Mouse (Mus musculus) forebrain, embryonic 11.5 days (tissue): Measurements from ENCODE around the gene Gm20388. TPM values are rescaled to one million over a fixed set of nuclear protein-coding genes. Genes with fewer than 3 reads are reported as not detected.

Experiments
- ATAC-seq: fragments of 200-750 bp; cut with Nextera tagmentation; replicated peaks from 2 replicates; pipeline ENCODE4 v1.8.0; 2017; ENCODE audit warnings: moderate TSS enrichment; ENCODE audit not compliant: low FRiP score
- DNase-seq: peaks from one replicate; pipeline ENCODE4 v3.0.0-alpha.2; 2017; ENCODE audit warnings: low spot score
- H3K27ac ChIP-seq: fragments of 300-500 bp; sonication (generic); 2 replicates; pipeline ENCODE4 v1.5.1; 2014; ENCODE audit warnings: low read depth, low read length
- H3K27me3 ChIP-seq: fragments of 300-500 bp; sonication (generic); 2 replicates; pipeline ENCODE4 v1.6.1; 2014; ENCODE audit warnings: mild to moderate bottlenecking, low read length, mixed read lengths; ENCODE audit not compliant: control insufficient read depth, insufficient read depth
- H3K36me3 ChIP-seq: fragments of 300-500 bp; sonication (generic); 2 replicates; pipeline ENCODE4 v1.6.1; 2014; ENCODE audit warnings: mild to moderate bottlenecking, low read length, moderate library complexity, mixed read lengths; ENCODE audit not compliant: control insufficient read depth, insufficient read depth
- H3K4me1 ChIP-seq: fragments of 300-500 bp; sonication (generic); replicated peaks from 2 replicates; pipeline ENCODE4 v1.6.1; 2014; ENCODE audit warnings: low read length, mixed read lengths; ENCODE audit not compliant: control insufficient read depth, insufficient read depth
- H3K4me2 ChIP-seq: fragments of 300-500 bp; sonication (generic); 2 replicates; pipeline ENCODE4 v1.6.1; 2014; ENCODE audit warnings: low read depth, mild to moderate bottlenecking, low read length, moderate library complexity, mixed read lengths; ENCODE audit not compliant: severe bottlenecking
- H3K4me3 ChIP-seq: fragments of 300-500 bp; sonication (generic); 2 replicates; pipeline ENCODE4 v1.5.1; 2014; ENCODE audit warnings: low read depth, low read length
- H3K9ac ChIP-seq: fragments of 300-500 bp; sonication (generic); 2 replicates; pipeline ENCODE4 v1.6.1; 2014; ENCODE audit warnings: low read length
- H3K9me3 ChIP-seq: fragments of 300-500 bp; sonication (generic); 2 replicates; pipeline ENCODE4 v1.6.1; 2016; ENCODE audit warnings: low read length, mixed read lengths; ENCODE audit not compliant: control insufficient read depth
- WGBS: fragments of 180-500 bp; shearing (Covaris S2); extraction: QIAGEN DNeasy Blood & Tissue Kit; methylation state at CpG from one replicate; pipeline ENCODE4 v1.1.7; 2014; 5-methylcytosine and 5-hydroxymethylcytosine counted together
- polyA plus RNA-seq: library from polyadenylated mRNA; unstranded; fragments of >200 nt; fragmentation: Nextera tagmentation; extraction: Ambion mirVana; gene quantifications from 2 replicates; pipeline ENCODE4 v1.2.1, GENCODE M21; 2014

Gene Gm20388
- polyA plus RNA-seq, 1 experiment from 2014 or later = not detected

- Histone ChIP-seq H3K27me3 (no peaks in the 10 kb centered on the region), H3K4me1 (no peaks in the 10 kb centered on the region; the same call in 1 of the 2 replicates), H3K36me3 (peaks cover 7% of the 10 kb centered on the region; the same call in 1 of the 2 replicates), H3K4me2 (no peak overlapping the region), H3K4me3 (no peak overlapping the region), H3K9ac (no peak overlapping the region), H3K9me3 (no peaks in the 10 kb centered on the region), H3K27ac (no peak overlapping the region)
- ATAC-seq (no peak), DNase-seq (no peak)
- 97% methylated on average over 15 of the region's 15 CpGs for WGBS
These were observed 4432.5 kb downstream of the Gm20388 start for GRCm38 (mm10) chr8:124343151-124343550.

DNA sequence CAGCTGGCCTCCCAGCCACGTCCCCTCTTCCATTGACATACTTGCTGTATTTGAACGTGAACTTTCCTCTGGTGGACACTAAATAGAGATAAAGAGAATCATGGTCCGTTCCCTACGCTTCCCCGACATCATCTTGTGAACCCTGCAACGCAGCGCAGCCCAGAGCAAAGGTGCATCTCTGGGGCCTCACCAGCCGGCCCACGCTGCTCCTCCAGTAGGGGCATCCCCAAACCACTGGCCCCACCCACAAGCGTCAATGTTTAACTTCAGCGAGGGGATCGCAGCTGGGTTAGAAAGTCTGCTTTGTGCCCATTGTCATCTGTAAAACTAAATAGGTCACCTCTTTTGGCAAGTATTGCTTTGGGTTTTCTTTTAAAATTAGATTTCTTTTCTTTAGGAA lies 4433.4 kb downstream of the Gm20388 start:
- Histone ChIP-seq H3K4me1 (no peaks in the 10 kb centered on the region; the same call in 1 of the 2 replicates), H3K4me3 (no peak overlapping the region), H3K9me3 (no peaks in the 10 kb centered on the region), H3K36me3 (peaks cover 3% of the 10 kb centered on the region; the same call in 1 of the 2 replicates), H3K4me2 (no peak overlapping the region), H3K9ac (no peak overlapping the region), H3K27me3 (no peaks in the 10 kb centered on the region), H3K27ac (no peak overlapping the region)
- no peak for DNase-seq
- 88% methylated on average over 12 of the region's 12 CpGs for WGBS
- no peak for ATAC-seq

- Histone ChIP-seq H3K27ac (no peak overlapping the region), H3K9ac (no peak overlapping the region), H3K27me3 (no peaks in the 10 kb centered on the region), H3K4me1 (no peaks in the 10 kb centered on the region; the same call in 1 of the 2 replicates), H3K36me3 (peaks cover 3% of the 10 kb centered on the region; the same call in 1 of the 2 replicates), H3K4me3 (no peak overlapping the region), H3K9me3 (no peaks in the 10 kb centered on the region), H3K4me2 (no peak overlapping the region)
- DNase-seq (no peak), ATAC-seq (no peak)
- WGBS = 94% methylated on average over 10 of the region's 10 CpGs
These were observed 4434.5 kb downstream of the Gm20388 start for GRCm38 (mm10) chr8:124345098-124345497.

DNA sequence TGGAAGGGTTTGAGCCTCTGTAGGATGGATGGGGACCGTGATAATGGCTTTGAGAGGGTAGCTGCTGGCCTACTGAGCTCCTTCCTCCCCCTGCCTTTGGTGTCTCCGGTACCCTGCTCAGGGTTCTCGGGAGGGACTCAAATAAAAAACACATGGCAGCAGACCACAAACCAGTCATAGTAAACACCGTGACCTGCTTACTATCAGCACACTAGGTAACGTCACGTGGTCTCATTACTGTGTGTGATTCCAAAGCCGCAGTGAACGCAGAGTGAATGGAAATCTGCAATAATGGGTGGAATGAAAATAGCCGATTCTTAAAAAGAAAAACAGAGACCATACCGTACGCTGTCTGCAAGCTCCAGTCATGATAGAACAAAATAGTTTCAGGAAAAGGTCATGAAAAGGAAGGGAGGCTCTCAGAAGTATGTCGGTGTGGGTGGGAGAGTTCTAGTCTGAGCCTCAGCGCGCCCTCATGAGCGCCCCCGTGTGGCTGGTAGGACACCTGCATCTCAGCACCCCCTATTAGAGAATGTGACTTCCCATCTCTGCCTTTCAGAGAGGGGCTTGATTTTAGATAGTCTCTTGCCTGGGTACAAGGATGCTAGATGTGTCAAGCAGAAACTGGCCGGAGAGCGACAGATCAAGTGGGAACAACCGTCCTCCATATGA lies 4436.3 kb downstream of the Gm20388 start:
- H3K9me3 ChIP-seq = no peaks in the 10 kb centered on the region
- no peak overlapping the region for H3K4me2 ChIP-seq
- no peak overlapping the region for H3K9ac ChIP-seq
- no peak overlapping the region for H3K4me3 ChIP-seq
- no peaks in the 10 kb centered on the region for H3K27me3 ChIP-seq
- H3K27ac ChIP-seq = no peak overlapping the region
- H3K36me3 ChIP-seq = peaks cover 3% of the 10 kb centered on the region; the same call in 1 of the 2 replicates
- ATAC-seq (0 out of 2 replicates have a peak, but pooled peaks have one; percentile 55), DNase-seq (peak; percentile 83)
- H3K4me1 ChIP-seq = no peaks in the 10 kb centered on the region; the same call in 1 of the 2 replicates
- WGBS = 52% methylated on average over 19 of the region's 19 CpGs

DNA sequence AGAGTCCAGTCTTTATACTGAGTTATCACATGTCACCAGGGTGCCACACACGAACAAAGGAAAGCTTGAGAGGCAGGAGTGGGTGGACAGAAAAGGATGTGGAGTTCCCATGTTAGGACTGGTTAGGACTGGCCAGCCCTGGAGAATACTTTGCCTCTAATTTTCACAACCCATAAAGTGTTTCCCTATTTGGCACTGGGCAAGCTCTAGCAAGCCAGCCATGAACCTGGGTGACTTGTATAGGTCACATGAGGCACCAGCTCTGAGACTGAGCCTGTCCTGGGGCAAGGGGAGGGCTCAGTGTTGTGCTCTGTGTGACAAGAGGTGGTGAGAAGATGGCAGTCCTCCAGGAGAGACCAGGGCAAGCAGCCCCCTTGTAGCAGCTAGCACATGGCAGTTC lies 4437.4 kb downstream of the Gm20388 start:
- no peak for ATAC-seq
- no peak overlapping the region for H3K4me2 ChIP-seq

GRCm38 (mm10) chr8:124349663-124350062 lies 4439.0 kb downstream of the Gm20388 start:
- Histone ChIP-seq H3K9me3 (no peaks in the 10 kb centered on the region), H3K4me3 (no peak overlapping the region), H3K4me2 (no peak overlapping the region), H3K27me3 (no peaks in the 10 kb centered on the region; the same call in 1 of the 2 replicates), H3K36me3 (no peaks in the 10 kb centered on the region), H3K9ac (no peak overlapping the region), H3K27ac (no peak overlapping the region), H3K4me1 (no peaks in the 10 kb centered on the region; the same call in 1 of the 2 replicates)
- whole genome bisulfite sequencing = 40% methylated on average over 7 of the region's 7 CpGs
- DNase-seq = peak; percentile 89
- ATAC-seq = peak; percentile 40; the same call in 1 of the 2 replicates

More for the DNA sequence above, 4437.4 kb downstream of the Gm20388 start:
- H3K9me3 ChIP-seq = no peaks in the 10 kb centered on the region
- no peaks in the 10 kb centered on the region for H3K27me3 ChIP-seq
- no peak overlapping the region for H3K9ac ChIP-seq
- H3K4me1 ChIP-seq = no peaks in the 10 kb centered on the region; the same call in 1 of the 2 replicates
- WGBS = 57% methylated on average over 1 of the region's 1 CpGs
- H3K36me3 ChIP-seq = peaks cover 3% of the 10 kb centered on the region; the same call in 1 of the 2 replicates
- DNase-seq = no peak
- no peak overlapping the region for H3K4me3 ChIP-seq
- no peak overlapping the region for H3K27ac ChIP-seq

- DNase-seq (no peak), ATAC-seq (no peak)
- Histone ChIP-seq H3K27me3 (no peaks in the 10 kb centered on the region; the same call in 1 of the 2 replicates), H3K4me1 (no peaks in the 10 kb centered on the region; the same call in 1 of the 2 replicates), H3K36me3 (no peaks in the 10 kb centered on the region), H3K9me3 (no peaks in the 10 kb centered on the region), H3K27ac (no peak overlapping the region), H3K4me2 (no peak overlapping the region), H3K9ac (no peak overlapping the region), H3K4me3 (no peak overlapping the region)
- WGBS = 56% methylated on average over 5 of the region's 5 CpGs
These were observed 4441.0 kb downstream of the Gm20388 start for GRCm38 (mm10) chr8:124351636-124352035.

- Histone ChIP-seq H3K4me2 (no peak overlapping the region), H3K4me1 (no peaks in the 10 kb centered on the region), H3K36me3 (no peaks in the 10 kb centered on the region), H3K27ac (no peak overlapping the region), H3K9ac (no peak overlapping the region), H3K27me3 (no peaks in the 10 kb centered on the region), H3K4me3 (no peak overlapping the region), H3K9me3 (no peaks in the 10 kb centered on the region; the same call in 1 of the 2 replicates)
- WGBS = 91% methylated on average over 3 of the region's 3 CpGs
- ATAC-seq = no peak
- no peak for DNase-seq
These were observed 4450.3 kb downstream of the Gm20388 start for GRCm38 (mm10) chr8:124360911-124361310.
